Mouse (Mus musculus) urinary bladder, postnatal 14 days (tissue): ENCODE data around the gene Rb1.

Experiments
- DNase-seq: peaks from one replicate; pipeline ENCODE4 v3.0.0; 2021; ENCODE audit warnings: low spot score

Rb1 gene

DNA sequence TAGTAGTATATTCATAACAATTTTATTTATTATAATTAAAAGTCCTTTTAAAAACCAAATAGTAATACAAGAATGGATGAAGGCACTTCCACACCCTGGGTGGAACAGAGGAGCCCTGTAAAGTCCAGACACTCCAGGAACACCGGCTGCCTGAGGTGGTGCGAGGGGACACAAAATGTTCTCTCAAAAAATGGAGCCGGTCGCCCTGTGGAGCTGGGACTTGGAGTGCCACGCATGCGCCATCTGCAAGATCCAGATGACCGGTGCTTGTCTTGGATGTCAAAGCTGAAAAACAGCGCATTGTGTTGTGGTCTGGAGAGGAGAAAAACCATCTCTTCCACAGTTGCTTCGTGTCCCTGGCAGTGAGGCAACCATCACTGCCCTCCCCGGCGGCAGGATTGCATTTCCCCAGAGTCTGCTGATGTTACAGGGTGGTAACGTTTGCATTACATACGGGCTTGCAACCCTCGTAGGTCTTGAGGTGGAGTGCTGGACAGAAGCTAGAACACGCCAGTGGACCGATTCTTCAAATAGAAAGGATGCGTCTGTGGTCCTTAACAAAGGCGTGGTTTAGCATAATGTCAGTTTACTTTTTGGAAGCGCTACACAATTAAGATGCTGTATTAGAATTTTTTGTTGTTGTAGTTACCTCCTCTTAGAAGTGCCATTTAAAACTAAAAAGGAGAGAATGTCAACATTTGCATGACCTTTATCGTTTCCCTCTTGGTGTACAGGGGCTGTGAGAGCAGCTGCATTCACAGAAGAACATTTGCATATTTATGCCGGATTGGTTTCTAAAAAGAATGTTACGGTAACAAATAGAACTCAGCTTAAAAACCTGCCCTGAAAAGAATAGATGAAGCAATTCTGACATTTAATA, 9.5 kb upstream of the Rb1 start:
- no peak for DNase-seq

GRCm38 (mm10) chr14:73333880-73334279, 8.3 kb upstream of the Rb1 start:
- DNase-seq = no peak

DNA sequence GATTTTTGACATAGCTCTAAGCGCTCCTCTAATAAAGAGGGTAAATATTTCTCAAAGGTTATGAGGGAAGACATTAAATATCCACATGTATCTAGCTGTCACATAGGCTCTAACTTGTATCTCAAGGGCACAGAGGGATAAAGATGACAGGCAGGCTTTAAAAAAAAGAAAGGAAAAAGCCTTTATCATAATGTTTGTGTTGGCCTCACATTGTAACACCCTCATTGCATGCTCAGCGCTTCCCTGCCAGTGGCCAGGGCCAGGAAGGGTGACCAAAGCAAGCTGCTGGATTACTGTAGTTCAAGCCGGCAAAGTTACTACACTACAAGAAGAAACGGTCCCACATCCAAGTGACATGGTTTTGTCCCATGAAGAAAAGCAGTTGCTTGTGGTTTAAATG, 5.8 kb upstream of the Rb1 start:
- DNase-seq = no peak

- DNase-seq = no peak
Observed at GRCm38 (mm10) chr14:73329871-73330270, 4.2 kb upstream of the Rb1 start.

- DNase-seq = no peak
Observed at GRCm38 (mm10) chr14:73326511-73326910, 889 bp upstream of the Rb1 start.

- DNase-seq = peak; percentile 25
Observed at GRCm38 (mm10) chr14:73324634-73325455, 777 bp downstream of the Rb1 start.

- DNase-seq = no peak
Observed at GRCm38 (mm10) chr14:73323965-73324364, 1.7 kb downstream of the Rb1 start.

DNA sequence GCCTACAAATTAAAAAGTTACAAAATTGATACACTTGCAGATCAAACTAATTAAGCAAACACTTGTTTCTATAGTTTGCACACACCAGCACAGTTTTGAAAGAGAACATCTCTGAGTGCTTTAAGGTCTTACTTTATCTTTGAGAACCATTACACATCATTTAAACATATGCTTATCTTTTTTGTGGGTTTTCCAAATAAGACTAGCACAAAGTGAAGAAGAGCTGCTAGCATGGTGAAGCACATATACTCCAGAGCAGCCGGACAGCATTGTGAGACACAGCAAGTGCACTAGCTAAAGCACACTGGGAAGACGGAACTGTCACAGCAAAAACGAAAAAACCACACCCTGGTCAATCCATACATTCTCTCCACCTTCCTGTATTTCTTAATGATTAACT, 3.5 kb downstream of the Rb1 start:
- no peak for DNase-seq

- no peak for DNase-seq
Observed at GRCm38 (mm10) chr14:73316933-73317332, 8.7 kb downstream of the Rb1 start.

GRCm38 (mm10) chr14:73313864-73314263, 11.8 kb downstream of the Rb1 start:
- no peak for DNase-seq

GRCm38 (mm10) chr14:73313396-73313795, 12.2 kb downstream of the Rb1 start:
- DNase-seq = peak; percentile 68

- no peak for DNase-seq
Observed at GRCm38 (mm10) chr14:73312909-73313308, 12.7 kb downstream of the Rb1 start.

DNA sequence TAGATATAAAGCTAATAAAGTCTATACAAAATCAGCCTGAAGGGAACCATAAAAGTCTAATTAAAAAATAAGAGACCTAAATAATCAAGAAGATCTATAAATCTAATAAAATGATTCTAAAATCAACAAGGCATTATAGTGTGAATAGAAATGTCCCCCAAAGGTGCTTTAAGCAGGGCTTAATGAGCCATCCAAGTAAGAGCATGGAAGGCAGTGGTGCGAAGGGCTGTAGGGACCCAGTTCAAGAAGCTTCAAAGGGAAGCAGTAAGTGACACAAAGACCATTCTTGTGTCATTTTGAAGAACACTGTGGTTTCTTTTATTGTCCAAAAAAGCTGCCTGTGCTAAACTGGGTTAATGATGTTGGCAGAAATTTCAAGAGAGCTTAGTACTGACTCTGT, 18.1 kb downstream of the Rb1 start:
- no peak for DNase-seq

DNA sequence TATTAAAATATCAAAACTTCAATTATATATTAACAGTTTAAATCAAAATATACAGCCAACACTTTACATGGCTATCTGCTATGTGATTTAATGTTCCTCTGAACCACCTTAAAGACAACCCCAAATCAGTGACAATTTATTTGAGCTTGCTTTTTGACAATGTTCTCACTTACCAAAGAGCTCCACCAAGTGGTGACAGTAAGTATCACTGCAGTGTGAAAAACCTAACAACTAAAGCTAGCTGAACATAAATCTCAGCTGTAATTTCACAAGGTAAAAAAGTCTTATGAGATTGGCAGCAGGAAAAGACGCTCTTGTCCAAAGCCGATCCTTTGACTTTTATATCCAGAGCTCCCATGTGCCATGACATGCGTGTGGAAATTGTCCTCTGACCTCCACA, 22.4 kb downstream of the Rb1 start:
- peak; percentile 51 for DNase-seq

DNA sequence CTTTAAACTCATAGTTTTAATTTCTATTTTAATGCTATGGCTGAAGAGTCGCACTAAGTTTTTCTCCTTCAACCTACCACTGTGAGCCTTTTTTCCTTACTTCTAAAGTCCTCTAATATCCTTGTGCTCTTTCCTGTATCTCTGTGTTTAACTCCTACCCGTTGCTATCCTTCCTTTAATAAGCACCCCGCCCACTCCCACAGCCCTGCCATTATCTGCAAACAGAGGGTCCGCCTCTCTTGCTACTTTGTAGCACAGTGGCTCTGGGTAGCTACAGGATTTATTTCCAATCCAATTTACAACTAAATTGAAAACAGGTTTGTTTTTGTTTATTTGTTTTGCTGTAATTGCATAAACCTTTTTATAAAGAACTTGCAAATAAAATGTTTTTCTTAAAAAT, 23.8 kb downstream of the Rb1 start:
- no peak for DNase-seq

DNA sequence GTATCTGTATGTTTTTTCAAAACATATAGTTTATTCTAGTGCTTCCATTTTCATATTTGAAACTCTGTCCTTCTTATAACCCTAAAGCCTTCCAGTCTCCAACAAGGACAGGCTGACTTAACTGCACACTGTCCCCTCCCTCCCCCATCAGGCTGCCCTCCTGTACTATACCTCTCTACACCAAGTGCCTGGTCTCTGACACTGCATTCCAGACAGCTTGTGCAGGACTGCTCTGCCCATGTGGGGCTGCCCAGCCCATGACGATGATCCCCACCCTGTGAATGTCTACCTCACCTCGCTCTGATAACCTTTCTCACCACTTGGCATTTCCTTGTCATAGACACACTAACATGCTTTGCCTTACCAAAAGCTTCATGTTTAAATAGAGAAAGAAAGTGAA, 30.1 kb downstream of the Rb1 start:
- DNase-seq = no peak

DNA sequence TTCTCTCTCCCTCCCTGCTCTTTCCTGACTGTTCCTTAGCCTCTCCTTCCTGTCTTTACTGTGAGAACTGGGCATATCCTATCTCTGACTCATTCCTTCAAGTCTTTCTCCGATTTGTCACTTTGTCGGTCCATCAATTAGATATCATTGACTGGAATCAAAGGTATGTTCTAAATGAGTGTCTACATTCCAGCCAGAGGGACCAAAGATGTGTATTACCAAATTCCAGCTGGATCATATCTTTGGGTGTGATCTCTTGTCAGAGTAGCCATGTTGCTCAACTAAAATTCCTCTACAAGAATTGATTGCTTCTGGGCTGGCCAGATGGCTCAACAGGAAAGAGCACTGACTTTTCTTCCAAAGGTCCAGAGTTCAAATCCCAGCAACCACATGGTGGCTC, 32.0 kb downstream of the Rb1 start:
- no peak for DNase-seq

- no peak for DNase-seq
Observed at GRCm38 (mm10) chr14:73292434-73292833, 33.2 kb downstream of the Rb1 start.

DNA sequence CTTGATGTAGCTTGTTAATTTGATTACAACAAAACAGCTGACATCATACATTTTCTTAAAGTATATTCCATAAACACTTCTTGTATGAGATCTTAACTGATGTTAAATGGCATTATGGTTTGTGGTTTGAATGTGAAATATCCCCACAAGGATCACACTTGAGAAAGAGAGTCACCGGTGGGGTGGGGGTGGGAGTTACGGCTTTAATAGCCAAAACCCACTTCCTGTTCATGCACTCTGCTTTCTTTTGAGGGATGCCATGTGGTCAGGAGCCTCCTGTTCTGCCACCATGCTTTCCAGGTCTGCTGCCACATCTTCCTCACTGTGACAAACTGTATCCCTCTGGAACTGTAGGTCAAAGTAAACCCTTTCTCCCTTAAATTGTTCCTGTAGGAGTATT, 35.7 kb downstream of the Rb1 start:
- DNase-seq = no peak

DNA sequence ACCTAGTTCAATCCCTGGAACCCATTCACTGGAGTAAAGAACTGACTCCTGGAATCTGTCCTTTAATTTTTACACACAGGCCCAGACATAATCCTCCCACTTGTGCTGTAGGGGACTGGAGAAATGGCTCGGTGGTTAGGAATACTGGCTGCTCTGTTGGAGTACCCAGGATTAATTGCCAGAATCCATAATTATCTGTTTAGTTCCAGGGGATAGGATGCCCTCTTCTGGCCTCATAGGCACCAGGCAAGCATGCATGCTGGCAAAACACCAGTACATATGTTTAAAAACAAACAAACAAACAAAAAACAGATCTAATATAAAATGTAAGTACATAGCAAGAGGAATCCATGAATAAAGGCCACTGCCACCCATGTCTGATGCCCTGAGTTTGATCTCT, 44.6 kb downstream of the Rb1 start:
- DNase-seq = no peak

DNA sequence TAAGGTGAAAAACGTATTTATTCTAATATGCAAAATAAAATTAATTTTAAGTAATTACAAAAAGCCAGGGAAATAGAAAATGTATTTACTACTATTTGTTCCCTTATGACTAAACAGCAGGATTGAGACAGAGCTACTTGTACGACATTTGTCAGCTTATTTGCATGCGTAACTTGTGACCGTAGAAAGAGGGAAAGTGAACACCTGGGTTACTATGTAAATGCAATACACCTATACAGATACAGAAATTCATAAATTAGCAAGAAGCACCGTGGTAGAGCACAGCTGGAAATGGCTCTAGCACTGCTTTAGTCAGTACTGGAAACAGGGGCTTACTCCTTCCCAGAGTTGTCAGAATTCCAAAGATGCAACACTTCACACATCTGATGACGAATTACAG, 46.5 kb downstream of the Rb1 start:
- DNase-seq = no peak

GRCm38 (mm10) chr14:73271807-73272206, 53.8 kb downstream of the Rb1 start:
- DNase-seq = no peak

DNA sequence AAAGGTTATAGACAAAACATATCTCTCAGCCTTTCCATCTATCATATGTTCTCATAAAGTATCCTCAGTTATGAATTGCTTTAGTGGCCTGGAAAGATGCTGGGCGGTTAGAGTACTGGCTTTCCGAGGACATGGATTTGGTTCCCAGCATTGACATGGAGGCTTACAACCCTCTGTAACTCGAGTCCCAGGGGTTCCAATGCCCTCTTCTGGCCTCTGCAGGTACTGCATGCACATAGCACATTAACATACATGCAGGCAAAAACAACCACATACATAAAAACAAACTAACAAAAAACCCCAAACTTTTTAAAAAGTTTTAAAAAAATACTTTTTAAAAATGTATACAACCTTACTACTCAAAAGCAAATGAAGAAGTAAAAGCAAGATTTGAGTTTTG, 59.5 kb downstream of the Rb1 start:
- DNase-seq = no peak
